Mouse (Mus musculus): ENCODE data around the gene Vmn1r117. TPM values are rescaled to one million over a fixed set of nuclear protein-coding genes. Genes with fewer than 3 reads are reported as not detected.
"Not testable (repeated sequence)": the region's sequence is repeated elsewhere in the genome, so short reads cannot be mapped to it uniquely, and the experiment has no call there.

The Vmn1r117 gene
- not detected in 2 replicates for polyA plus RNA-seq (2012; rRNA removed)

DNA sequence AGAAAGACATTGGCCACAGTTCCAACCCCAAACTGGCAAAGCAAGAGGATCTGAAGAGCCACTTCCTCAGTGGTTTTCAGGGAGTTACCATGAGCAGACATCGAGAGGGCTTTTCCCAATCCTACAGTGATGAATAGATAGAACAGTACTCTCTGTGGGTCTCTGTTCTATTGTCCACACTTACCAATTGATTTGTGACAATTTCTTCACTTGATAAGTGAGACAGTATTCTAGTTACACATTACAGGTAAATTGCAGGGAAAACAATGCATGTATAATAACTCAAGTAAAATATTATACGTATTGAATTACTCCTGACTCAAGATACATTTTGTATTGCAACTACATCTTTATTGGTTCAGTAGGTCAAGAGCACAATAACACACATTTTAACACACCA is at the start of gene Vmn1r117:
Vmn1r117 (minus strand) TSS at position 101 of the 400 bp plus-strand sequence.
- H3K4me3 ChIP-seq (ENCODE audit: insufficient read depth, low read length); H3K27ac ChIP-seq (ENCODE audit: insufficient read depth, low read length); H3K4me1 ChIP-seq (ENCODE audit: control insufficient read depth, insufficient read depth, low read length): not testable (repeated sequence)

DNA sequence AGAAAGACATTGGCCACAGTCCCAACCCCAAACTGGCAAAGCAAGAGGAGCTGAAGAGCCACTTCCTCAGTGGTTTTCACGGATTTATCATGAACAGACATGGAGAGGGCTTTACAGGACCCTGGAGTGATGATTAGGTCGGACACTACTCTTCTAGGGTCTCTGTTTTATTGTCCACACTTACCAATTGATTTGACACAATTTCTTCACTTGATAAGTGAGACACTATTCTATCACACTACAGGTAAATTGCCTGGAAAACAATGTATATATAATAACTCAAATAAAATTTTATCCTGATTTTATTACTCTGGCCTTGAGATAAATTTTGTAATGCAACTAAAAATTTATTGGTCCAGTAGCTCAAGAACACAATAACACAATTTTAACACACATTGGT is 28.3 kb upstream of the Vmn1r117 start, which contains the start of gene Vmn1r118:
Vmn1r118 (minus strand) TSS at position 101 of the 400 bp plus-strand sequence.
- not testable (repeated sequence) for H3K4me1 ChIP-seq (ENCODE audit: control insufficient read depth, insufficient read depth, low read length); H3K27ac ChIP-seq (ENCODE audit: insufficient read depth, low read length); H3K4me3 ChIP-seq (ENCODE audit: insufficient read depth, low read length)

DNA sequence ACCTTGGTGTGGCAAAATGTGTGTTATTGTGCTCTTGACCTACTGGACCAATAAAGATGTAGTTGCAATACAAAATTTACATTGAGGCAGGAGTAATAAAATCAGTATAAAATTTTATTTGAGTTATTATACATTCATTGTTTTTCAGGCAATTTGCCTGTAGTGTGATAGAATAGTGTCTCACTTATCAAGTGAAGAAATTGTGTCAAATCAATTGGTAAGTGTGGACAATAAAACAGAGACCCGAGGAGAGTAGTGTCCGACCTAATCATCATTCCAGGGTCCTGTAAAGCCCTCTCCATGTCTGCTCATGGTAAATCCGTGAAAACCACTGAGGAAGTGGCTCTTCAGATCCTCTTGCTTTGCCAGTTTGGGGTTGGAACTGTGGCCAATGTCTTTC is 12.0 kb downstream of the Vmn1r117 start, which contains the start of gene Vmn1r116:
Vmn1r116 (plus strand) TSS at position 301 of the 400 bp plus-strand sequence.
- not testable (repeated sequence) for H3K4me3 ChIP-seq (ENCODE audit: insufficient read depth, low read length); H3K4me1 ChIP-seq (ENCODE audit: control insufficient read depth, insufficient read depth, low read length); H3K27ac ChIP-seq (ENCODE audit: insufficient read depth, low read length)

DNA sequence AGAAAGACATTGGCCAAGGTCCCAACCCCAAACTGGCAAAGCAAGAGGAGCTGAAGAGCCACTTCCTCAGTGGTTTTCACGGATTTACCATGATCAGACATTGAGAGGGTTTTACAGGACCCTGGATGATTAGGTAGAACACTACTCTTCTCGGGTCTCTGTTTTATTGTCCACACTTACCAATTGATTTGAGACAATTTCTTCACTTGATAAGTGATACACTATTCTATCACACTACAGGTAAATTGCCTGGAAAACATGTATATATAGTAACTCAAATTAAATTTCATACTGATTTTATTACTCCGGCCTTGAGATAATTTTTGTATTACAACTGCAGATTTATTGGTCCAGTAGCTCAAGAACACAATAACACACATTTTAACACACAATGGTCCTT is 39.0 kb downstream of the Vmn1r117 start, which contains the start of gene Vmn1r115:
Vmn1r115 (minus strand) TSS at position 101 of the 400 bp plus-strand sequence.
- H3K27ac ChIP-seq (ENCODE audit: insufficient read depth, low read length); H3K4me3 ChIP-seq (ENCODE audit: insufficient read depth, low read length); H3K4me1 ChIP-seq (ENCODE audit: control insufficient read depth, insufficient read depth, low read length): not testable (repeated sequence)

Other genes with a start within 250 kb of the Vmn1r117 start
- gene Vmn1r107, start 215.2 kb downstream of the Vmn1r117 start, polyA plus RNA-seq (2012; rRNA removed) = not detected in 2 replicates
- gene Vmn1r111, start 180.9 kb downstream of the Vmn1r117 start, polyA plus RNA-seq (2012; rRNA removed) = not detected in 2 replicates
- gene Gm10668, start 153.5 kb downstream of the Vmn1r117 start, polyA plus RNA-seq (2012; rRNA removed) = not detected in 2 replicates
- not detected in 2 replicates for gene Vmn1r112, start 112.9 kb downstream of the Vmn1r117 start, polyA plus RNA-seq (2012; rRNA removed)
- gene Vmn1r113, start 96.8 kb downstream of the Vmn1r117 start, polyA plus RNA-seq (2012; rRNA removed) = not detected in 2 replicates
- gene Vmn1r114, start 71.9 kb downstream of the Vmn1r117 start, polyA plus RNA-seq (2012; rRNA removed) = not detected in 2 replicates
- not detected in 2 replicates for gene Vmn1r115, start 39.1 kb downstream of the Vmn1r117 start, polyA plus RNA-seq (2012; rRNA removed)
- gene Vmn1r116, start 11.9 kb downstream of the Vmn1r117 start, polyA plus RNA-seq (2012; rRNA removed) = not detected in 2 replicates
- gene Vmn1r118, start 28.2 kb upstream of the Vmn1r117 start, polyA plus RNA-seq (2012; rRNA removed) = not detected in 2 replicates
- not detected in 2 replicates for gene Vmn1r119, start 128.3 kb upstream of the Vmn1r117 start, polyA plus RNA-seq (2012; rRNA removed)
- not detected in 2 replicates for gene Vmn1r120, start 169.7 kb upstream of the Vmn1r117 start, polyA plus RNA-seq (2012; rRNA removed)
- not detected in 2 replicates for gene Vmn1r121, start 214.4 kb upstream of the Vmn1r117 start, polyA plus RNA-seq (2012; rRNA removed)

All from cortical plate, adult 2 months (tissue).